Mouse (Mus musculus) heart, adult 2 months (tissue): Measurements from ENCODE around the gene Cdc34b.

Source experiments
- CTCF ChIP-seq: fragments of 200-600 bp; IDR thresholded peaks from 2 replicates; pipeline ENCODE4 v1.8.1; 2022; ENCODE audit warnings: antibody characterized with exemption, mild to moderate bottlenecking, moderate library complexity
- POLR2A ChIP-seq: fragments of 200-500 bp; IDR thresholded peaks from 2 replicates; pipeline ENCODE4 v1.6.1; 2011; ENCODE audit warnings: mild to moderate bottlenecking, low read depth, low read length, control low read depth; ENCODE audit not compliant: insufficient read depth

- TF ChIP-seq POLR2A (no peak), CTCF (no peak)
Measured at GRCm38 (mm10) chr11:94767241-94767640, 25.7 kb downstream of the Cdc34b start.
